Mouse (Mus musculus): ENCODE data around the gene Mdfic.
"Not testable (repeated sequence)": the region's sequence is repeated elsewhere in the genome, so short reads cannot be mapped to it uniquely, and the experiment has no call there.

Gene Mdfic

GRCm38 (mm10) chr6:15720461-15720817 lies at the start of gene Mdfic:
Gene Mdfic (plus strand): TSS chr6:15720661.
- in situ Hi-C loops (cut with MboI; ENCODE audit: unreplicated experiment in 2 of 2) = no loop called here

GRCm38 (mm10) chr6:15671364-15671763 lies 49.1 kb upstream of the Mdfic start:
- in situ Hi-C loops (cut with MboI; ENCODE audit: unreplicated experiment in 2 of 2) = loop anchor here in 1 of 2 experiments (5.0 to 10.0 kb wide), 3 partner anchors 121 to 553 kb away; no protein-coding TSS in a partner anchor

- in situ Hi-C loops (cut with MboI; ENCODE audit: unreplicated experiment in 2 of 2) = no loop called here
Observed at GRCm38 (mm10) chr6:15710080-15710479, 10.4 kb upstream of the Mdfic start.

- in situ Hi-C loops (cut with MboI; ENCODE audit: unreplicated experiment in 2 of 2) = no loop called here
Observed at GRCm38 (mm10) chr6:15710706-15711105, 9.8 kb upstream of the Mdfic start.

GRCm38 (mm10) chr6:15712860-15713385 lies 7.5 kb upstream of the Mdfic start:
- in situ Hi-C loops (cut with MboI; ENCODE audit: unreplicated experiment in 2 of 2) = no loop called here

- in situ Hi-C loops (cut with MboI; ENCODE audit: unreplicated experiment in 2 of 2) = not testable (repeated sequence)
Observed at GRCm38 (mm10) chr6:15714036-15714435, 6.4 kb upstream of the Mdfic start.

GRCm38 (mm10) chr6:15714996-15715844 lies 5.2 kb upstream of the Mdfic start:
- in situ Hi-C loops (cut with MboI; ENCODE audit: unreplicated experiment in 2 of 2) = no loop called here

- in situ Hi-C loops (cut with MboI; ENCODE audit: unreplicated experiment in 2 of 2) = no loop called here
Observed at GRCm38 (mm10) chr6:15719919-15720318, 542 bp upstream of the Mdfic start.

GRCm38 (mm10) chr6:15720818-15721715 lies 606 bp downstream of the Mdfic start:
- in situ Hi-C loops (cut with MboI; ENCODE audit: unreplicated experiment in 2 of 2) = no loop called here

GRCm38 (mm10) chr6:15721716-15722031 lies 1.2 kb downstream of the Mdfic start:
- in situ Hi-C loops (cut with MboI; ENCODE audit: unreplicated experiment in 2 of 2) = no loop called here

GRCm38 (mm10) chr6:15722631-15723030 lies 2.2 kb downstream of the Mdfic start:
- in situ Hi-C loops (cut with MboI; ENCODE audit: unreplicated experiment in 2 of 2) = not testable (repeated sequence)

GRCm38 (mm10) chr6:15724304-15724703 lies 3.8 kb downstream of the Mdfic start:
- in situ Hi-C loops (cut with MboI; ENCODE audit: unreplicated experiment in 2 of 2) = no loop called here

GRCm38 (mm10) chr6:15726422-15726821 lies 6.0 kb downstream of the Mdfic start:
- in situ Hi-C loops (cut with MboI; ENCODE audit: unreplicated experiment in 2 of 2) = no loop called here

GRCm38 (mm10) chr6:15727681-15728410 lies 7.4 kb downstream of the Mdfic start:
- in situ Hi-C loops (cut with MboI; ENCODE audit: unreplicated experiment in 2 of 2) = no loop called here

- in situ Hi-C loops (cut with MboI; ENCODE audit: unreplicated experiment in 2 of 2) = no loop called here
Observed at GRCm38 (mm10) chr6:15728844-15729577, 8.6 kb downstream of the Mdfic start.

- in situ Hi-C loops (cut with MboI; ENCODE audit: unreplicated experiment in 2 of 2) = no loop called here
Observed at GRCm38 (mm10) chr6:15730258-15730657, 9.8 kb downstream of the Mdfic start.

GRCm38 (mm10) chr6:15730666-15731065 lies 10.2 kb downstream of the Mdfic start:
- in situ Hi-C loops (cut with MboI; ENCODE audit: unreplicated experiment in 2 of 2) = no loop called here

GRCm38 (mm10) chr6:15731452-15731851 lies 11.0 kb downstream of the Mdfic start:
- in situ Hi-C loops (cut with MboI; ENCODE audit: unreplicated experiment in 2 of 2) = no loop called here

- in situ Hi-C loops (cut with MboI; ENCODE audit: unreplicated experiment in 2 of 2) = no loop called here
Observed at GRCm38 (mm10) chr6:15737312-15737911, 17.0 kb downstream of the Mdfic start.

Data from v-Abl transformed pro-B cells (cell line).